Mouse (Mus musculus) kidney, postnatal 0 days (tissue): ENCODE data around the gene Gpr183. TPM values are rescaled to one million over a fixed set of nuclear protein-coding genes. Genes with fewer than 3 reads are reported as not detected.
A peak's percentile ranks its signal among the peaks of the same experiment; 100 is the strongest.

Experiments used
- ATAC-seq: fragments of 200-750 bp; cut with Nextera tagmentation; replicated peaks from 2 replicates; pipeline ENCODE4 v1.8.0; 2017; ENCODE audit warnings: low read depth, moderate number of reproducible peaks, moderate TSS enrichment, moderate library complexity; ENCODE audit not compliant: low FRiP score
- DNase-seq: peaks from one replicate; pipeline ENCODE4 v3.0.0-alpha.2; 2016; ENCODE audit warnings: low spot score
- H3K27ac ChIP-seq: fragments of 300-500 bp; sonication (generic); 2 replicates; pipeline ENCODE4 v1.5.1; 2014; ENCODE audit warnings: mild to moderate bottlenecking
- H3K27me3 ChIP-seq: fragments of 300-500 bp; sonication (generic); 2 replicates; pipeline ENCODE4 v1.6.1; 2014; ENCODE audit warnings: low read length, mixed read lengths; ENCODE audit not compliant: insufficient read depth
- H3K36me3 ChIP-seq: fragments of 300-500 bp; sonication (generic); 2 replicates; pipeline ENCODE4 v1.6.1; 2014; ENCODE audit warnings: low read length, mixed read lengths; ENCODE audit not compliant: insufficient read depth
- H3K4me1 ChIP-seq: fragments of 300-500 bp; sonication (generic); replicated peaks from 2 replicates; pipeline ENCODE4 v1.6.1; 2014; ENCODE audit warnings: antibody characterized with exemption, low read length, mixed read lengths; ENCODE audit not compliant: insufficient read depth
- H3K4me2 ChIP-seq: fragments of 300-500 bp; sonication (generic); 2 replicates; pipeline ENCODE4 v1.6.1; 2014; ENCODE audit warnings: mild to moderate bottlenecking, low read length, moderate library complexity, mixed read lengths
- H3K4me3 ChIP-seq: fragments of 300-500 bp; sonication (generic); replicated peaks from 2 replicates; pipeline ENCODE4 v1.5.1; 2014; ENCODE audit warnings: low read depth, low read length
- H3K9ac ChIP-seq: fragments of 300-500 bp; sonication (generic); 2 replicates; pipeline ENCODE4 v1.6.1; 2014; ENCODE audit warnings: low read depth, low read length
- H3K9me3 ChIP-seq: fragments of 300-500 bp; sonication (generic); replicated peaks from 2 replicates; pipeline ENCODE4 v1.6.1; 2016; ENCODE audit warnings: low read length, inconsistent platforms, mixed read lengths
- CTCF ChIP-seq: IDR thresholded peaks from 2 replicates; pipeline ENCODE4 v1.5.1; 2016; ENCODE audit warnings: antibody characterized with exemption, low read depth, mild to moderate bottlenecking, moderate library complexity
- WGBS: fragments of 180-500 bp; shearing (Covaris S2); extraction: QIAGEN DNeasy Blood & Tissue Kit; methylation state at CpG from one replicate; pipeline ENCODE4 v1.1.7; 2014; 5-methylcytosine and 5-hydroxymethylcytosine counted together
- polyA plus RNA-seq: library from polyadenylated mRNA; unstranded; fragments of >200 nt; fragmentation: Nextera tagmentation; extraction: Ambion mirVana; gene quantifications from 2 replicates; pipeline ENCODE4 v1.2.1, GENCODE M21; 2015

Gene Gpr183
- polyA plus RNA-seq, 1 experiment from 2014 or later = 1.5 TPM

GRCm38 (mm10) chr14:121990897-121991296, 25.9 kb upstream of the Gpr183 start:
- Histone ChIP-seq H3K9ac (no peak overlapping the region), H3K9me3 (no peaks in the 10 kb centered on the region), H3K4me2 (no peak overlapping the region), H3K27me3 (no peaks in the 10 kb centered on the region), H3K4me1 (peaks cover 8% of the 10 kb centered on the region; the same call in 1 of the 2 replicates), H3K27ac (no peak overlapping the region), H3K36me3 (0 out of 2 replicates have a peak, but pooled peaks cover 4% of the 10 kb centered on the region), H3K4me3 (no peak overlapping the region)
- DNase-seq (no peak), ATAC-seq (no peak)
- no peak for TF ChIP-seq CTCF
- 76% methylated on average over 6 of the region's 6 CpGs for WGBS

GRCm38 (mm10) chr14:121989869-121990268, 24.9 kb upstream of the Gpr183 start:
- H3K27ac ChIP-seq = no peak overlapping the region
- 0 out of 2 replicates have a peak, but pooled peaks cover 4% of the 10 kb centered on the region for H3K36me3 ChIP-seq
- no peak overlapping the region for H3K9ac ChIP-seq
- H3K9me3 ChIP-seq = no peaks in the 10 kb centered on the region
- H3K4me3 ChIP-seq = no peak overlapping the region
- H3K4me2 ChIP-seq = no peak overlapping the region
- DNase-seq (no peak), ATAC-seq (no peak)
- no peaks in the 10 kb centered on the region for H3K27me3 ChIP-seq
- TF ChIP-seq CTCF = no peak
- peaks cover 8% of the 10 kb centered on the region; the same call in 1 of the 2 replicates for H3K4me1 ChIP-seq
- 78% methylated on average over 3 of the region's 3 CpGs for WGBS

DNA sequence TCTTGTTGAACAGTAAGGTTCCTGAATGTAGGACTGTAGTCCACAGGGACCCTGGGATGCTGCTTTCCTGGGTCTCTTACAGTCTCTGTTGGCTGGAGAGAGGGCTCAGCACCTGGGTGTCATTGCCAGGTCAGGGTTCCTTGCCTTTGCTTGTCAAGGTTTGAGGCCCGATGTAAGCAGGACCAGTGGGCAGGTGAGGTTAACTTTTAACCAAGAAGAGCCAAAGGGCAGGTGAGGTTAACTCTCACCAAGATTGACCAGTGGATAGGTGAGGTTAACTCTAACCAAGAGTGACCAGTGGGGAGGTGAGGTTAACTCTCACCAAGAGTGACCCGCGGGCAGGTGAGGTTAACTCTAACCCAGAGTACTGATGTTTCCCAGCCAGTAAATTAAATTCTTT, 24.3 kb upstream of the Gpr183 start:
- DNase-seq (no peak), ATAC-seq (no peak)
- Histone ChIP-seq H3K36me3 (0 out of 2 replicates have a peak, but pooled peaks cover 4% of the 10 kb centered on the region), H3K9ac (no peak overlapping the region), H3K9me3 (no peaks in the 10 kb centered on the region), H3K27ac (no peak overlapping the region), H3K4me3 (no peak overlapping the region), H3K4me2 (no peak overlapping the region), H3K27me3 (no peaks in the 10 kb centered on the region), H3K4me1 (peaks cover 12% of the 10 kb centered on the region; the same call in 1 of the 2 replicates)
- WGBS = 78% methylated on average over 3 of the region's 3 CpGs
- no peak for TF ChIP-seq CTCF

GRCm38 (mm10) chr14:121987691-121988090, 22.7 kb upstream of the Gpr183 start:
- Histone ChIP-seq H3K9ac (no peak overlapping the region), H3K4me3 (no peak overlapping the region), H3K36me3 (no peaks in the 10 kb centered on the region), H3K27me3 (no peaks in the 10 kb centered on the region), H3K4me1 (peaks cover 18% of the 10 kb centered on the region), H3K9me3 (no peaks in the 10 kb centered on the region), H3K27ac (no peak overlapping the region), H3K4me2 (no peak overlapping the region)
- DNase-seq (no peak), ATAC-seq (no peak)
- 57% methylated on average over 4 of the region's 4 CpGs for WGBS
- no peak for TF ChIP-seq CTCF

GRCm38 (mm10) chr14:121987287-121987686, 22.3 kb upstream of the Gpr183 start:
- ATAC-seq = no peak
- Histone ChIP-seq H3K9me3 (no peaks in the 10 kb centered on the region), H3K4me1 (peaks cover 15% of the 10 kb centered on the region), H3K9ac (no peak overlapping the region), H3K4me3 (no peak overlapping the region), H3K36me3 (no peaks in the 10 kb centered on the region), H3K27ac (no peak overlapping the region), H3K4me2 (no peak overlapping the region), H3K27me3 (no peaks in the 10 kb centered on the region)
- no peak for DNase-seq
- TF ChIP-seq CTCF = no peak
- WGBS = 60% methylated on average over 1 of the region's 1 CpGs

- no peak overlapping the region for H3K9ac ChIP-seq
- H3K27ac ChIP-seq = no peak overlapping the region
- TF ChIP-seq CTCF = no peak
- no peak for ATAC-seq
- no peaks in the 10 kb centered on the region for H3K27me3 ChIP-seq
- H3K4me3 ChIP-seq = no peak overlapping the region
- peaks cover 15% of the 10 kb centered on the region for H3K4me1 ChIP-seq
- no peaks in the 10 kb centered on the region for H3K9me3 ChIP-seq
- WGBS = 73% methylated on average over 6 of the region's 6 CpGs
- DNase-seq = peak; percentile 28
- H3K4me2 ChIP-seq = no peak overlapping the region
- H3K36me3 ChIP-seq = no peaks in the 10 kb centered on the region
Observed at GRCm38 (mm10) chr14:121986028-121986427, 21.0 kb upstream of the Gpr183 start.

DNA sequence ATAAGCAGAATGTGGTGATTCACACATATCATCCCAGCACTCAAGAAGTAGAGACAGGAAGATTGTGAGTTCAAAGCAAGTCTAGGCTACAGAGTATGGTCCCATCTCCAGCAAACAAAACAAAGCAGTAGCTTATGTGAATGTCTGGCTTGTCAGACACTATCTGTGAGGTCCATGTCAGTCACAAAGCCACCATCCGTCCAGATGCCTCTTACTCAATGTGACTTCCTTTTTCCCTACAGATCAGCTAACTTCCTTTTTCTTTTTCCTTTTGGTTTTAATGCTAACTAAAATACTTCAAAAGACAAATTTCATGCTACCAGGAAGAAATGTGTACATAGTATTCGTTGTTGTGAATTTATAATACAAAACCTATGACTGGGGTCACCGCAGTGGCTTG, 20.5 kb upstream of the Gpr183 start:
- no peak overlapping the region for H3K4me2 ChIP-seq
- ATAC-seq (no peak), DNase-seq (no peak)
- H3K4me1 ChIP-seq = peaks cover 15% of the 10 kb centered on the region
- no peaks in the 10 kb centered on the region for H3K27me3 ChIP-seq
- no peaks in the 10 kb centered on the region for H3K9me3 ChIP-seq
- WGBS = 73% methylated on average over 3 of the region's 3 CpGs
- H3K4me3 ChIP-seq = no peak overlapping the region
- no peak overlapping the region for H3K27ac ChIP-seq
- no peaks in the 10 kb centered on the region for H3K36me3 ChIP-seq
- no peak for TF ChIP-seq CTCF
- no peak overlapping the region for H3K9ac ChIP-seq
